Mouse (Mus musculus) C2C12 (cell line): ENCODE data around the gene Dntt. TPM values are rescaled to one million over a fixed set of nuclear protein-coding genes. Genes with fewer than 3 reads are reported as not detected.

Source experiments
- H3K27me3 ChIP-seq: one replicate; pipeline ENCODE4 v1.6.1; 2011; ENCODE audit not compliant: control insufficient read depth, insufficient read depth, insufficient read length
- H3K36me3 ChIP-seq: one replicate; pipeline ENCODE4 v1.6.1; 2011; ENCODE audit not compliant: control insufficient read depth, insufficient read depth
- H3K4me3 ChIP-seq: one replicate; pipeline ENCODE4 v1.5.1; 2011; ENCODE audit warnings: mild to moderate bottlenecking, control low read depth; ENCODE audit not compliant: poor library complexity, insufficient read depth, severe bottlenecking
- H3K79me2 ChIP-seq: one replicate; pipeline ENCODE4 v1.6.1; 2011; ENCODE audit not compliant: control insufficient read depth, insufficient read depth
- H3K79me3 ChIP-seq: one replicate; pipeline ENCODE4 v1.6.1; 2011; ENCODE audit warnings: low read depth, control low read depth
- H3ac ChIP-seq: one replicate; pipeline ENCODE3; 2011; ENCODE audit warnings: low read depth; ENCODE audit not compliant: control insufficient read depth, insufficient read length
- CEBPB ChIP-seq: IDR thresholded peaks from one replicate; pipeline ENCODE4 v1.6.1; 2011; ENCODE audit warnings: low read depth, mild to moderate bottlenecking, control low read depth, moderate library complexity
- polyA plus RNA-seq: library from polyadenylated mRNA; unstranded; fragments of >200 nt; fragmentation: generic; extraction: Trizol; gene quantifications from one replicate; pipeline ENCODE4 v1.2.1, GENCODE M21; 2012; ENCODE audit warnings: missing spikeins

Dntt gene
- polyA plus RNA-seq, 1 experiment: not detected

- Histone ChIP-seq H3K27me3 (peaks cover 79% of the 10 kb centered on the region), H3K4me3 (no peak overlapping the region), H3K79me3 (no peaks in the 10 kb centered on the region), H3ac (no peak overlapping the region), H3K36me3 (no peaks in the 10 kb centered on the region), H3K79me2 (no peaks in the 10 kb centered on the region)
- TF ChIP-seq CEBPB: no peak
Measured at GRCm38 (mm10) chr19:41108666-41109065, 79.6 kb downstream of the Dntt start.

Other genes starting within 250 kb of the Dntt start
- 2.4 TPM for gene Ccnj, start 198.0 kb upstream of the Dntt start, polyA plus RNA-seq
- gene Zfp518a, start 134.6 kb upstream of the Dntt start, polyA plus RNA-seq: 0.49 TPM
- gene Blnk, start 34.7 kb upstream of the Dntt start, polyA plus RNA-seq: 6.5 TPM
- not detected for gene Opalin, start 47.8 kb downstream of the Dntt start, polyA plus RNA-seq
- gene Tll2, start 177.6 kb downstream of the Dntt start, polyA plus RNA-seq: not detected
- gene Tm9sf3, start 234.7 kb downstream of the Dntt start, polyA plus RNA-seq: 49.5 TPM